Mouse (Mus musculus) liver, adult 2 months (tissue): ENCODE data around the gene Cntf. TPM values are rescaled to one million over a fixed set of nuclear protein-coding genes. Genes with fewer than 3 reads are reported as not detected.

Experiments
- DNase-seq: peaks from one replicate; pipeline ENCODE4 v3.0.0-alpha.2; 2011; ENCODE audit warnings: low read depth, low spot score; ENCODE audit errors: extremely low read depth
- H3K27ac ChIP-seq: fragments of 200-500 bp; replicated peaks from 2 replicates; pipeline ENCODE4 v1.5.1; 2012; ENCODE audit warnings: low read depth, mild to moderate bottlenecking, control low read depth, inconsistent platforms, low read length; ENCODE audit not compliant: insufficient read depth
- H3K27me3 ChIP-seq: fragments of 200-500 bp; 2 replicates; pipeline ENCODE4 v1.6.1; 2012; ENCODE audit warnings: mild to moderate bottlenecking, moderate library complexity, low read length, inconsistent platforms; ENCODE audit not compliant: control insufficient read depth, insufficient read depth
- H3K36me3 ChIP-seq: fragments of 200-500 bp; 2 replicates; pipeline ENCODE4 v1.6.1; 2012; ENCODE audit warnings: low read length, inconsistent platforms; ENCODE audit not compliant: control insufficient read depth, insufficient read depth
- H3K4me1 ChIP-seq: fragments of 200-500 bp; 2 replicates; pipeline ENCODE4 v1.6.1; 2011; ENCODE audit warnings: low read length; ENCODE audit not compliant: control insufficient read depth, insufficient read depth
- H3K4me3 ChIP-seq: fragments of 200-500 bp; 2 replicates; pipeline ENCODE4 v1.5.1; 2011; ENCODE audit warnings: low read depth, mild to moderate bottlenecking, control low read depth, low read length, moderate library complexity; ENCODE audit not compliant: insufficient read depth
- H3K79me2 ChIP-seq: fragments of 200-500 bp; 2 replicates; pipeline ENCODE4 v1.6.1; 2012; ENCODE audit warnings: inconsistent platforms, mild to moderate bottlenecking, low read length, moderate library complexity; ENCODE audit not compliant: control insufficient read depth, insufficient read depth
- H3K9ac ChIP-seq: fragments of 200-500 bp; 2 replicates; pipeline ENCODE4 v1.6.1; 2012; ENCODE audit warnings: low read depth, mild to moderate bottlenecking, control low read depth, inconsistent platforms, low read length
- CTCF ChIP-seq: fragments of 200-500 bp; IDR thresholded peaks from 2 replicates; pipeline ENCODE4 v1.5.1; 2011; ENCODE audit warnings: low read depth, low read length, control low read depth
- POLR2A ChIP-seq: fragments of 200-500 bp; IDR thresholded peaks from 2 replicates; pipeline ENCODE4 v1.6.1; 2011; ENCODE audit warnings: low read length, control low read depth; ENCODE audit not compliant: insufficient read depth; ENCODE audit errors: extremely low read depth
- WGBS: fragments of 180-500 bp; shearing (Covaris S2); methylation state at CpG from one replicate; pipeline ENCODE4 v1.1.7; 2018; 5-methylcytosine and 5-hydroxymethylcytosine counted together
- polyA plus RNA-seq: library from polyadenylated mRNA; depleted of rRNA; stranded (reverse); fragments of >200 nt; gene quantifications from 2 replicates; pipeline ENCODE4 v1.2.3, GENCODE M21; 2012
- total RNA-seq: library from RNA; depleted of rRNA; stranded (reverse); fragments of >200 nt; gene quantifications from 2 replicates; pipeline ENCODE4 v1.2.3, GENCODE M21; 2014

Cntf gene
- total and polyA plus RNA-seq, 2 experiments = 0.66 to 1.4 TPM

DNA sequence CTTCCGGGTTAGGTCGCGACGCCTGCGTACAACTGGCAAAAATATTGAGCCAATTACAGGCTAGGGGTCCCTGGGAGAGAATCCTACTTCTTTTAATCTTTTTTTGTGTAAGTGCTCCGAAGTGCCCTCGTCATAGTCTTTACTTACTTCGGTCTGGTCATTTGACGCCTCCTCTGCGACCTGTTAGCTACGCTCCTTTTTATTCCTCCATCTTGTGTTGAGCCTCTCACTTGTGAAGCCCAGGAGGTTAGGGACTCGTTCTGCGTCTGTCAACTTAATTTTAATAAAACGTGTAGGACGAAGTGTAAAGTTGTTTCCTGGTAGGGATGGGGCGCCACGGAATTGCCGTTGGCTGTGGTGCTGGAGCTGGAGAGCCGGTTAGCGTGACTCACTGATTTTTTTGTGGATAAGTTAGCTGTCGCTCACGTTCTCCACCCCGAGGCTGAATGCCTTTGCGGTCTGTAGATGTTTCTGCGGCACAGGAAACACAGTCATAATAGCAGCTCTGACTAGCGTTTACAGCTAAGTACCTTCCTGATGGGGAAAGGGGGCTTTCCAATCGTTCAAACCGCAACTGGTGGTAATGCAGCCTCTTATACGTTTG, 31.0 kb upstream of the Cntf start:
- Histone ChIP-seq H3K79me2 (no peaks in the 10 kb centered on the region; the same call in 1 of the 2 replicates), H3K36me3 (no peaks in the 10 kb centered on the region), H3K4me1 (peaks cover 7% of the 10 kb centered on the region), H3K27me3 (no peaks in the 10 kb centered on the region), H3K27ac (peak overlapping the region; percentile 79), H3K4me3 (peak overlapping the region; percentile 59), H3K9ac (peak overlapping the region; percentile 70)
- DNase-seq = peak; percentile 64
- under 1% methylated on average over 29 of the region's 29 CpGs for WGBS
- TF ChIP-seq POLR2A (no peak), CTCF (no peak)

DNA sequence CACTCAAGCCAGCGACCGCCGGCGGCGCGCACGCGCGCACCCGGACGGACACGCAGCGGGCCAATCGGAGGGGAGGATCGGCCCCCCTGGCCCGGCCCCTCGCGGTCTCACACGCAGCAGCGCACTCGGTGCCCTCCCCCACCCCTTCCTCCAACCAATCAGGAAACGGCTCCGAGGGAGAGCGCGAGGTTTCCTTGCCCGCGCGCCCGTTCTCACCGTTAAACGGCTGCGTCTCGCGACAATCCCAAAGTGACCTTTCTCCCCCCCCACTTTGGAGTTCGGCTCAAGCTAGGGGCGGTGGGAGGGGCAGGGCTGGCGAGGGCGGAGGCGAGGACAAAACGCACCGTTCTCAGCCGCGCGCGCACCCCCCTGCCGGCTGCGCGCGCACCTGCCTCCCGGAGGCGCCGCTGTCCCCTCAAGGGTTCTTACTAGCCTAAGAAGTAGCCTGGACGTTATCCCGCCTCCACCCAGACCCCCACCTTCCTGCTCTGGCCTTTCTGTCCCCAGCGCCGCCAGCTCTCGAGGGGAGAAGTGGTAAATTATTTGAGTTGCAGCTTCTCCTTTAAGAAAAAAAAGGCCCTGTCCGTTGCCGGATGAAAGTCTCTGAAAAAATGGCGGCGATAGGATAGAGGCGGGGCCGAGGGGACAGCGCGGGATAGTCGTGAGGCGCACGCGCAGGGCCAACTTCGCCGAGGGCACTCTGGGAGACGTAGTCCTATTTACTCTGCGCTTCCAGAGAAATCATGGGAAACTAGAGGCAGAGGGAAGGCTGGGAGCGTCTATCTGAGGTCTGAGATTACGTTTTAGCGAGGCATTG, 30.3 kb upstream of the Cntf start, which contains the start of the genes Zfp91 and Lpxn:
TSS of gene Zfp91 (minus strand) at position 616 of the 817 bp plus-strand sequence.
TSS of gene Lpxn (plus strand) at position 683 of the 817 bp plus-strand sequence.
- under 1% methylated on average over 58 of the region's 76 CpGs for WGBS
- H3K9ac ChIP-seq = peak within 1 kb of the TSS; percentile 99
- peaks cover 9% of the 10 kb centered on the region for H3K4me1 ChIP-seq
- H3K27ac ChIP-seq = peak within 1 kb of the TSS; percentile 100
- peak within 1 kb of the TSS; percentile 100 for H3K4me3 ChIP-seq
- H3K36me3 ChIP-seq = no peaks in the 10 kb centered on the region
- H3K27me3 ChIP-seq = no peaks in the 10 kb centered on the region
- no peaks in the 10 kb centered on the region; the same call in 1 of the 2 replicates for H3K79me2 ChIP-seq
- DNase-seq = peak; percentile 98
- TF ChIP-seq POLR2A = no peak
- TF ChIP-seq CTCF = peak; percentile 3; the same call in 1 of the 2 replicates

DNA sequence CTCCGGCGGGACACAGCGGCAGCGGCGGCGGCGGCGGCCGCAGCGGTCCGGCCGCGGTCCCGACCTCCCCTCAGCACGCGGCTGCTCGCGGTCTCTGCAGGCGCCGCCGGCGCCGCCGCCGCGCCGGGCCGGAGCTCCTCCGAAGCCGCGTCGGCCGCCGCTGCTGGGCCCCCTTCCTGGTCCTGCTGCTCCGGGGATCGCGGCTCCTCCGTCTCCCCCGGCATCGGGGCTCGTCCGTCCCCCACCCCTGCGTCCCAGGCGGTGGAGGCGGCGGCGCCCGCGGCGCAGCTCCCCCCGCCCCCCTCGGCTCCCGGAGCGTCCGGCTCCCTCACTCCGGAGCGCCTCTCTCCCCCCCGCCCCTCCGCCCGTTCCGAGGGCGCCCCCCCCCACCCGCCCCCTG, 29.7 kb upstream of the Cntf start:
- Histone ChIP-seq H3K79me2 (no peaks in the 10 kb centered on the region; the same call in 1 of the 2 replicates), H3K27me3 (no peaks in the 10 kb centered on the region), H3K36me3 (no peaks in the 10 kb centered on the region), H3K27ac (peak overlapping the region; percentile 100), H3K4me1 (peaks cover 9% of the 10 kb centered on the region), H3K9ac (peak overlapping the region; percentile 99), H3K4me3 (peak overlapping the region; percentile 100)
- WGBS = under 1% methylated on average over 49 of the region's 63 CpGs
- TF ChIP-seq POLR2A = no peak
- TF ChIP-seq CTCF = no peak
- DNase-seq = no peak

DNA sequence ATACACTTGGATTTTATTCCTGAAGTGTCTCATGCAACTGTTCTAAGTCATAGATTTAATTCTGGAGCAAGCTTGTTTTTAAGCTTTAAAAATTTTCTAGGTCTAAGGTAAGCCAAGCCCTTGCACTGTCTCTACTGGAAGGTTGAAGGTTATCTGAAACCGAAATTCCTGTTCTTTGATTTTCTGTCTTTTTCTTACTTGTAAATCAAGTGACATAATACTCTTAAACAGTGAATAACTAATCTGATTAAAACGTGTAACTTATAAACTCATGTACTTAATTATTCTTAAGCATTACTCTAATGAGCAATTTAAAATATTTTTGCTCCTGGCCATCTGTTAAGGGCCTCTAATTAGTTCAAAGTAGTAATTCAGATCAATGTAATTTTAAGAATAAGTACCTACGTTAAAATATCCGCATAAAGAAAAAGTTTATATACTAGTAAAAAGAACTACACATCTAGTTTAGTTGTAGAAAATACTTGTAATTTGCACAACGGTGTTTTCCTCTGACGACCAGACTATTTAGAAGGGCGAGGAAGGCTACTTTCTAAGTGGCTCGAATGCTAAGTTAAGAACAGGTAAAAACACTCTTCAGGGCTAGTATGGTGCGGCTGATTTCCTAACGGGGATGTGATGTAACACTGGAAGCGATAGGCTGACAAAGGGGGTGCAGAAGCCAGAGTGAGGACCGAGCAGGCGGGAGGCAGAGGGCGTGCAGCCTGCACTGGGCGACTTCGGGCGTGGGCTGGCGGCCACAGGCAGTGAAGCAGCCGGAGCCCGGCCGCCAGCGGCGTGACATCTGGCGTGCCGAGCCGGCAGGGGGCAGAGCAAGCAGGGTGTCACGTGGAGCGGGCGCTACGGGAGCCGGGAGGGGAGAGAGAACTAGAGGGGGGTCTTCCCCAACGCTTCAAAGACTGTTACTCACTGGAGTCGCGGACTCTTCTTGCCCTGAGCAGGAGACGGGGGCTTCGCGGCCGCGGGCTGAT, 28.9 kb upstream of the Cntf start:
- H3K9ac ChIP-seq = peak overlapping the region; percentile 99
- peak overlapping the region; percentile 100 for H3K27ac ChIP-seq
- TF ChIP-seq POLR2A (peak; percentile 71; the same call in 1 of the 2 replicates), CTCF (peak; percentile 76)
- H3K36me3 ChIP-seq = peaks cover 2% of the 10 kb centered on the region
- WGBS = under 1% methylated on average over 39 of the region's 39 CpGs
- H3K79me2 ChIP-seq = peaks cover 2% of the 10 kb centered on the region; the same call in 1 of the 2 replicates
- H3K4me3 ChIP-seq = peak overlapping the region; percentile 100
- H3K4me1 ChIP-seq = peaks cover 9% of the 10 kb centered on the region
- H3K27me3 ChIP-seq = no peaks in the 10 kb centered on the region
- peak; percentile 93 for DNase-seq

DNA sequence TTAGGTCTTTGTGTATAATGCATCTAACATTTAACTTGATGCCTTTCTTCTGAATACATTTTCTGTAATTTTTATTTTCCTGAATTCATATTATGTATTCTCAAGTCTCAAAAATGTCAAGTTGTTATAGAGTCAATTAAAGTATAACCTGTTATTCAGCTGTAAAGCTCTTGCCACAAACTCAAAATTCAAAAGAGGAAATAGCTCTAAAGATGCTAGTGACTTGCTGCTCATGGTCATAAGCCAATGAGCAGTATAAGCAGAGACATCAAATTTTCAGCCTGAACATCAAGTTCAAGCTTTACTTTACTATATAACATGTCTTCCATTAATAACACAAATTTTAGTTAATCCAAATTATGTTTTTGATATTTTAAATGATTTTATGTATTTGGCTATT, 26.9 kb upstream of the Cntf start:
- Histone ChIP-seq H3K4me1 (peaks cover 11% of the 10 kb centered on the region), H3K79me2 (peaks cover 2% of the 10 kb centered on the region; the same call in 1 of the 2 replicates), H3K27me3 (no peaks in the 10 kb centered on the region), H3K9ac (no peak overlapping the region), H3K4me3 (no peak overlapping the region), H3K27ac (no peak overlapping the region), H3K36me3 (peaks cover 4% of the 10 kb centered on the region)
- no peak for DNase-seq
- TF ChIP-seq POLR2A = no peak
- no peak for TF ChIP-seq CTCF
